Mouse (Mus musculus): ENCODE measurements around the gene Fam104a. TPM values are rescaled to one million over a fixed set of nuclear protein-coding genes. Genes with fewer than 3 reads are reported as not detected.
A peak's percentile ranks its signal among the peaks of the same experiment; 100 is the strongest.

Fam104a gene
- total RNA-seq, 4 experiments from 2014 or later = 28.9 to 34.4 (median 31.0) TPM

- DNase-seq = no peak
Measured at GRCm38 (mm10) chr11:113630642-113631041, 53.3 kb downstream of the Fam104a start.

GRCm38 (mm10) chr11:113627785-113628184 is 56.2 kb downstream of the Fam104a start:
- no peak for DNase-seq

- no peak for DNase-seq
Measured at GRCm38 (mm10) chr11:113625437-113625836, 58.5 kb downstream of the Fam104a start.

- DNase-seq = no peak
Measured at GRCm38 (mm10) chr11:113622028-113622427, 61.9 kb downstream of the Fam104a start.

GRCm38 (mm10) chr11:113621001-113621400 is 63.0 kb downstream of the Fam104a start:
- no peak for DNase-seq

GRCm38 (mm10) chr11:113619420-113620080 is 64.4 kb downstream of the Fam104a start:
- no peak for DNase-seq

GRCm38 (mm10) chr11:113618672-113619419 is 65.1 kb downstream of the Fam104a start, which contains the start of gene Sstr2:
Gene Sstr2, plus strand, starts transcription at chr11:113619342.
- DNase-seq = peak; percentile 52

- no peak for DNase-seq
Measured at GRCm38 (mm10) chr11:113618303-113618671, 65.7 kb downstream of the Fam104a start.

GRCm38 (mm10) chr11:113617132-113617911 is 66.6 kb downstream of the Fam104a start:
- no peak for DNase-seq

- DNase-seq = no peak
Measured at GRCm38 (mm10) chr11:113614476-113614875, 69.5 kb downstream of the Fam104a start.

GRCm38 (mm10) chr11:113611664-113612611 is 72.0 kb downstream of the Fam104a start:
- peak; percentile 36 for DNase-seq

Other genes starting within 250 kb of the Fam104a start
- gene Sstr2, start 64.8 kb downstream of the Fam104a start, total RNA-seq (2022) = 1 to 10 TPM; 1.3 to 6.2 (median 3.7) TPM
- 10 to 100 TPM; 45.5 to 63.0 (median 54.6) TPM for gene Cog1, start 35.0 kb downstream of the Fam104a start, total RNA-seq (2022)
- gene Slc39a11, start 34.1 kb downstream of the Fam104a start, total RNA-seq (2022) = 10 to 100 TPM; 32.5 to 40.2 (median 36.8) TPM
- 10 to 100 TPM; 16.7 to 21.8 (median 18.1) TPM for gene D11Wsu47e, start 257 bp upstream of the Fam104a start, total RNA-seq (2022)
- gene Cpsf4l, start 25.9 kb upstream of the Fam104a start, total RNA-seq (2022) = under 1 TPM; 0.43 to 1.00 (median 0.75) TPM
- 100 to 1,000 TPM in 2 of 4 experiments, 10 to 100 TPM in 2; 90.2 to 151 (median 111) TPM for gene Cdc42ep4, start 67.7 kb upstream of the Fam104a start, total RNA-seq (2022)

All from adrenal gland, adult 8-10 months (tissue).